Mouse (Mus musculus) limb, embryonic 13.5 days (tissue): ENCODE results near the gene Pfkfb3. TPM values are rescaled to one million over a fixed set of nuclear protein-coding genes. Genes with fewer than 3 reads are reported as not detected.
A peak's percentile ranks its signal among the peaks of the same experiment; 100 is the strongest.

Experiments used
- ATAC-seq: fragments of 200-750 bp; cut with Nextera tagmentation; 2 replicates; pipeline ENCODE4 v1.8.0; 2017; ENCODE audit warnings: low read depth, moderate number of reproducible peaks, moderate TSS enrichment; ENCODE audit not compliant: low FRiP score
- H3K27ac ChIP-seq: fragments of 300-500 bp; sonication (generic); 2 replicates; pipeline ENCODE4 v1.5.1; 2015; ENCODE audit warnings: inconsistent platforms, mild to moderate bottlenecking, moderate library complexity
- H3K27me3 ChIP-seq: fragments of 300-500 bp; sonication (generic); 2 replicates; pipeline ENCODE4 v1.6.1; 2015; ENCODE audit warnings: mild to moderate bottlenecking, inconsistent platforms
- H3K36me3 ChIP-seq: fragments of 300-500 bp; sonication (generic); 2 replicates; pipeline ENCODE4 v1.6.1; 2015; ENCODE audit warnings: inconsistent platforms, mild to moderate bottlenecking, moderate library complexity
- H3K4me1 ChIP-seq: fragments of 300-500 bp; sonication (generic); 2 replicates; pipeline ENCODE4 v1.6.1; 2015; ENCODE audit warnings: inconsistent platforms
- H3K4me2 ChIP-seq: fragments of 300-500 bp; sonication (generic); replicated peaks from 2 replicates; pipeline ENCODE4 v1.6.1; 2015; ENCODE audit warnings: inconsistent platforms, mild to moderate bottlenecking, moderate library complexity
- H3K4me3 ChIP-seq: fragments of 300-500 bp; sonication (generic); 2 replicates; pipeline ENCODE4 v1.5.1; 2015; ENCODE audit warnings: moderate library complexity, mild to moderate bottlenecking, inconsistent platforms
- H3K9ac ChIP-seq: fragments of 300-500 bp; sonication (generic); 2 replicates; pipeline ENCODE4 v1.6.1; 2015; ENCODE audit warnings: mild to moderate bottlenecking, inconsistent platforms
- H3K9me3 ChIP-seq: fragments of 300-500 bp; sonication (generic); 2 replicates; pipeline ENCODE4 v1.6.1; 2016; ENCODE audit warnings: inconsistent platforms
- WGBS: fragments of 180-500 bp; shearing (Covaris S2); methylation state at CpG from one replicate; pipeline ENCODE4 v1.1.7; 2015; 5-methylcytosine and 5-hydroxymethylcytosine counted together
- polyA plus RNA-seq: library from polyadenylated mRNA; unstranded; fragments of >200 nt; fragmentation: Nextera tagmentation; extraction: Ambion mirVana; gene quantifications from 2 replicates; pipeline ENCODE4 v1.2.1, GENCODE M21; 2015

Pfkfb3 gene
- polyA plus RNA-seq = 16.5 and 17.8 TPM in 2 replicates

GRCm38 (mm10) chr2:11553471-11554400 is at the start of gene Pfkfb3:
TSS of gene Pfkfb3 (minus strand) at chr2:11554077.
- Histone ChIP-seq H3K4me3 (peak within 1 kb of the TSS; percentile 60), H3K36me3 (no peaks in the 10 kb centered on the region), H3K4me1 (peaks cover 20% of the 10 kb centered on the region), H3K9me3 (no peaks in the 10 kb centered on the region), H3K27me3 (peaks cover 50% of the 10 kb centered on the region), H3K9ac (peak within 1 kb of the TSS; percentile 69), H3K4me2 (peak within 1 kb of the TSS; percentile 99), H3K27ac (no peak within 1 kb of the TSS)
- WGBS = 1% methylated on average over 67 of the region's 67 CpGs
- peak; percentile 79 for ATAC-seq

GRCm38 (mm10) chr2:11602506-11603489 is 48.9 kb upstream of the Pfkfb3 start:
- Histone ChIP-seq H3K4me3 (peak overlapping the region; percentile 96), H3K9me3 (no peaks in the 10 kb centered on the region), H3K9ac (peak overlapping the region; percentile 97), H3K27me3 (no peaks in the 10 kb centered on the region), H3K4me1 (peaks cover 13% of the 10 kb centered on the region), H3K36me3 (peaks cover 28% of the 10 kb centered on the region), H3K27ac (peak overlapping the region; percentile 49), H3K4me2 (peak overlapping the region; percentile 90)
- under 1% methylated on average over 71 of the region's 78 CpGs for WGBS
- ATAC-seq = peak; percentile 98

GRCm38 (mm10) chr2:11601795-11602194 is 47.9 kb upstream of the Pfkfb3 start:
- Histone ChIP-seq H3K27ac (no peak overlapping the region), H3K9me3 (no peaks in the 10 kb centered on the region), H3K27me3 (no peaks in the 10 kb centered on the region), H3K9ac (peak overlapping the region; percentile 97), H3K4me3 (peak overlapping the region; percentile 96), H3K36me3 (peaks cover 38% of the 10 kb centered on the region), H3K4me1 (peaks cover 13% of the 10 kb centered on the region), H3K4me2 (peak overlapping the region; percentile 90)
- no peak for ATAC-seq
- 78% methylated on average over 6 of the region's 6 CpGs for WGBS

GRCm38 (mm10) chr2:11597906-11598305 is 44.0 kb upstream of the Pfkfb3 start:
- H3K9me3 ChIP-seq = no peaks in the 10 kb centered on the region
- no peak overlapping the region for H3K27ac ChIP-seq
- H3K4me1 ChIP-seq = peaks cover 13% of the 10 kb centered on the region
- H3K9ac ChIP-seq = no peak overlapping the region
- no peaks in the 10 kb centered on the region for H3K27me3 ChIP-seq
- no peak overlapping the region for H3K4me2 ChIP-seq
- H3K4me3 ChIP-seq = no peak overlapping the region
- peaks cover 70% of the 10 kb centered on the region for H3K36me3 ChIP-seq
- 96% methylated on average over 7 of the region's 7 CpGs for WGBS
- ATAC-seq = no peak

- no peak for ATAC-seq
- H3K27me3 ChIP-seq = no peaks in the 10 kb centered on the region
- no peak overlapping the region for H3K27ac ChIP-seq
- H3K4me3 ChIP-seq = no peak overlapping the region
- H3K4me1 ChIP-seq = peaks cover 7% of the 10 kb centered on the region
- no peak overlapping the region for H3K4me2 ChIP-seq
- H3K9me3 ChIP-seq = no peaks in the 10 kb centered on the region
- 85% methylated on average over 2 of the region's 2 CpGs for WGBS
- peaks cover 82% of the 10 kb centered on the region for H3K36me3 ChIP-seq
- H3K9ac ChIP-seq = no peak overlapping the region
Observed at GRCm38 (mm10) chr2:11596690-11597089, 42.8 kb upstream of the Pfkfb3 start.

- Histone ChIP-seq H3K27ac (no peak overlapping the region), H3K27me3 (no peaks in the 10 kb centered on the region), H3K4me3 (no peak overlapping the region), H3K4me1 (no peaks in the 10 kb centered on the region), H3K9me3 (no peaks in the 10 kb centered on the region), H3K9ac (no peak overlapping the region), H3K4me2 (no peak overlapping the region), H3K36me3 (peaks cover 100% of the 10 kb centered on the region)
- 91% methylated on average over 4 of the region's 4 CpGs for WGBS
- ATAC-seq = no peak
Observed at GRCm38 (mm10) chr2:11587996-11588395, 34.1 kb upstream of the Pfkfb3 start.

- WGBS = 91% methylated on average over 4 of the region's 4 CpGs
- ATAC-seq = no peak
Observed at GRCm38 (mm10) chr2:11579399-11579798, 25.5 kb upstream of the Pfkfb3 start.

GRCm38 (mm10) chr2:11578187-11578586 is 24.3 kb upstream of the Pfkfb3 start:
- Histone ChIP-seq H3K27ac (no peak overlapping the region), H3K4me2 (no peak overlapping the region), H3K9ac (no peak overlapping the region), H3K4me3 (no peak overlapping the region), H3K36me3 (peaks cover 15% of the 10 kb centered on the region), H3K27me3 (no peaks in the 10 kb centered on the region), H3K4me1 (no peaks in the 10 kb centered on the region), H3K9me3 (no peaks in the 10 kb centered on the region; the same call in 1 of the 2 replicates)
- peak; percentile 71 for ATAC-seq
- 67% methylated on average over 6 of the region's 6 CpGs for WGBS

More at GRCm38 (mm10) chr2:11579399-11579798, 25.5 kb upstream of the Pfkfb3 start:
- Histone ChIP-seq H3K36me3 (peaks cover 27% of the 10 kb centered on the region), H3K9me3 (no peaks in the 10 kb centered on the region; the same call in 1 of the 2 replicates), H3K27me3 (no peaks in the 10 kb centered on the region), H3K4me1 (no peaks in the 10 kb centered on the region), H3K4me2 (no peak overlapping the region), H3K27ac (no peak overlapping the region), H3K9ac (no peak overlapping the region), H3K4me3 (no peak overlapping the region)

GRCm38 (mm10) chr2:11573684-11574083 is 19.8 kb upstream of the Pfkfb3 start:
- WGBS = 75% methylated on average over 1 of the region's 1 CpGs

GRCm38 (mm10) chr2:11571004-11571535 is 17.2 kb upstream of the Pfkfb3 start:
- ATAC-seq = no peak
- Histone ChIP-seq H3K4me3 (no peak overlapping the region), H3K36me3 (no peaks in the 10 kb centered on the region), H3K27ac (no peak overlapping the region), H3K9me3 (no peaks in the 10 kb centered on the region), H3K4me2 (no peak overlapping the region), H3K27me3 (no peaks in the 10 kb centered on the region), H3K4me1 (no peaks in the 10 kb centered on the region), H3K9ac (no peak overlapping the region)
- 58% methylated on average over 6 of the region's 6 CpGs for whole genome bisulfite sequencing

More at GRCm38 (mm10) chr2:11573684-11574083, 19.8 kb upstream of the Pfkfb3 start:
- no peaks in the 10 kb centered on the region for H3K4me1 ChIP-seq
- H3K27me3 ChIP-seq = no peaks in the 10 kb centered on the region
- H3K4me2 ChIP-seq = no peak overlapping the region
- H3K27ac ChIP-seq = no peak overlapping the region
- H3K4me3 ChIP-seq = no peak overlapping the region
- no peaks in the 10 kb centered on the region for H3K9me3 ChIP-seq
- ATAC-seq = no peak
- no peaks in the 10 kb centered on the region for H3K36me3 ChIP-seq
- no peak overlapping the region for H3K9ac ChIP-seq

GRCm38 (mm10) chr2:11568471-11568870 is 14.6 kb upstream of the Pfkfb3 start:
- Histone ChIP-seq H3K4me1 (no peaks in the 10 kb centered on the region), H3K27ac (no peak overlapping the region), H3K27me3 (no peaks in the 10 kb centered on the region), H3K9me3 (no peaks in the 10 kb centered on the region), H3K36me3 (no peaks in the 10 kb centered on the region), H3K9ac (no peak overlapping the region), H3K4me3 (no peak overlapping the region), H3K4me2 (no peak overlapping the region)
- no peak for ATAC-seq
- WGBS = 74% methylated on average over 7 of the region's 7 CpGs
